Mouse (Mus musculus): Measurements from ENCODE around the gene Spaar. TPM values are rescaled to one million over a fixed set of nuclear protein-coding genes. Genes with fewer than 3 reads are reported as not detected.

The Spaar gene
- polyA plus RNA-seq, 1 experiment, result 0.02 TPM

DNA sequence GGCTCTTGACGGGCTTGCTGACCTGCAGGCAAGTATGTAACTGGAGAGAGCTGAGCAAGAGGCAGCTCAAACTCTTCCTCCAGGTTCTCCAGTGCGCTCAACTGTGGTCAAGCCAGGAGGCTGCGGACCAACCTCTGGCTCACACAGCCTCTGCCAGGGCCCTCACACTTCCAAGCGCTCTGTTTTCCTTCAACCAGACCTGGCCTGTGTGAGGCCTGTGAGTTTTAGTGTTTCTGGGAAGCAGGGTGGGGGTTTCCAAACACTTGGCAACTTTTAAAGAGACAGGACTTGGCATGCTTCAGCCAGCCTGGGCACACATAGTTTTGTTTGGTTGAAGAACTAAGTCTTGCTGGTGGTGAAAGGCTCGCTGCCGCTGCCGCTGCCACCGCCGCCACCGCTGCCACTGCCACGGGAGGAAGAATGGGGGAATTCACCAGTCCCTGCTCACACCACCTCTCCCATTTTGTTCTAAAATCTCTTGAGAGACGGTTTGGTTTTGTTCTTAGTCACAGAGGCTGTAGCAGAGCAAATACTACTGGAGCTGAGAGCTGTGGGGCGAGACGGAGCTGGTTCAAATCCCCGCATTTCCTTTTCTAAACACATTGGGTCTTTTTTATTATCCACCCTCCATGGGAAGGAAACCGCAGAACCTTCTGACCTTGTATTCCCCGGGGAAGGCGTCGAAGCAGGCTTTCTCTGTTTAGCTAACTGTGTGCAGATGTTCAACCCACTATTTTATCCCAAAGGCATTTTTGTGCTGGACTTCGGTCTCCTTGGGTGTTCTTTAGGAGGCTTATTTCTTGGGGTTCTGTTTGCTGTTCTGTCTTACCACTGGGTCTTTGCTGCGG, 30.0 kb downstream of the Spaar start:
- no peak overlapping the region for H3ac ChIP-seq (ENCODE audit: control insufficient read depth, insufficient read length)
- no peaks in the 10 kb centered on the region for H3K27me3 ChIP-seq (ENCODE audit: control insufficient read depth, insufficient read depth, insufficient read length)
- H3K79me2 ChIP-seq (ENCODE audit: control insufficient read depth, insufficient read depth), result no peaks in the 10 kb centered on the region
- TF ChIP-seq E2F4 (IDR thresholded peaks at IDR 0.05; ENCODE audit: insufficient read depth) (no peak), CEBPB (IDR thresholded peaks at IDR 0.05; ENCODE audit: insufficient read depth, poor library complexity, severe bottlenecking) (no peak), TCF12 (IDR thresholded peaks at IDR 0.05; ENCODE audit: insufficient read depth, poor library complexity, severe bottlenecking) (no peak), SRF (IDR thresholded peaks at IDR 0.05; ENCODE audit: control insufficient read depth, insufficient read length, low read depth) (no peak), MYOG (IDR thresholded peaks at IDR 0.05; ENCODE audit: control insufficient read depth in 1 of 3, insufficient read depth in 1 of 3, insufficient read length in 2 of 3, low read depth in 2 of 3) (no peak), POLR2A (IDR thresholded peaks at IDR 0.05; ENCODE audit: insufficient read length, low read depth) (no peak), REST (IDR thresholded peaks at IDR 0.05; ENCODE audit: insufficient read depth, insufficient read length) (no peak), MYOD1 (IDR thresholded peaks at IDR 0.05; ENCODE audit: control insufficient read depth in 1 of 3, insufficient read length in 2 of 3, low read depth in 2 of 3) (no peak), TCF3 (IDR thresholded peaks at IDR 0.05; ENCODE audit: insufficient read length, low read depth) (no peak), USF1 (IDR thresholded peaks at IDR 0.05; ENCODE audit: low read depth) (no peak), POLR2AphosphoS2 (IDR thresholded peaks at IDR 0.05; ENCODE audit: insufficient read length, low read depth) (no peak), MAX (IDR thresholded peaks at IDR 0.05; ENCODE audit: low read depth) (no peak)
- no peak overlapping the region for H3K4me3 ChIP-seq
- no peaks in the 10 kb centered on the region for H3K36me3 ChIP-seq (ENCODE audit: control insufficient read depth, insufficient read depth)
- no peak overlapping the region for H3K4me2 ChIP-seq (ENCODE audit: low read depth)

DNA sequence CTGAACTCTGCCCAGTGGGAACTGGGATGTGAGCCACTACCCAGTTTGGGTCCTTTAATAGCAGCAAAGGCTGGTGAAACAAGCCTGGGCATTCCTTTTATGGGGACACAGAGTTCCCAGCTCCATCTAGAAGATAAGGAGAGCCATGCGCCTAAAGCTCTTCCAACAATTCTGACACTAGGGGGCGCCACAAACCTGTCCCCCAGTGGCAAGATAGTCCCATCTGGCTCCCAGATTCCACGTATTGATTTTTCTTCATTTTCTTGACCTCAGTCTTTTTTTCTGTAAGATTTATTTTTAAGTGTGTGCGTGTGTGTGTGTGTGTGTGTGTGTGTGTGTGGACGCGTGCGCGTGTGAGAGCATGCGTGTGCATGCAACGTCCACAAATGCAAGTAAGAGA, 30.6 kb downstream of the Spaar start:
- Histone ChIP-seq H3K4me3 (no peak overlapping the region), H3K79me2 (ENCODE audit: control insufficient read depth, insufficient read depth) (no peaks in the 10 kb centered on the region), H3K4me2 (ENCODE audit: low read depth) (no peak overlapping the region), H3K36me3 (ENCODE audit: control insufficient read depth, insufficient read depth) (no peaks in the 10 kb centered on the region), H3ac (ENCODE audit: control insufficient read depth, insufficient read length) (no peak overlapping the region), H3K27me3 (ENCODE audit: control insufficient read depth, insufficient read depth, insufficient read length) (no peaks in the 10 kb centered on the region)
- no peak for TF ChIP-seq E2F4 (IDR thresholded peaks at IDR 0.05; ENCODE audit: insufficient read depth)
- no peak for TF ChIP-seq POLR2A (IDR thresholded peaks at IDR 0.05; ENCODE audit: insufficient read length, low read depth)
- no peak for TF ChIP-seq TCF3 (IDR thresholded peaks at IDR 0.05; ENCODE audit: insufficient read length, low read depth)
- no peak for TF ChIP-seq POLR2AphosphoS2 (IDR thresholded peaks at IDR 0.05; ENCODE audit: insufficient read length, low read depth)
- TF ChIP-seq REST (IDR thresholded peaks at IDR 0.05; ENCODE audit: insufficient read depth, insufficient read length), result no peak
- TF ChIP-seq CEBPB (IDR thresholded peaks at IDR 0.05; ENCODE audit: insufficient read depth, poor library complexity, severe bottlenecking), result no peak
- TF ChIP-seq USF1 (IDR thresholded peaks at IDR 0.05; ENCODE audit: low read depth), result no peak
- TF ChIP-seq MYOD1 (IDR thresholded peaks at IDR 0.05; ENCODE audit: control insufficient read depth in 1 of 3, insufficient read length in 2 of 3, low read depth in 2 of 3), result no peak
- no peak for TF ChIP-seq TCF12 (IDR thresholded peaks at IDR 0.05; ENCODE audit: insufficient read depth, poor library complexity, severe bottlenecking)
- no peak for TF ChIP-seq MAX (IDR thresholded peaks at IDR 0.05; ENCODE audit: low read depth)
- no peak for TF ChIP-seq MYOG (IDR thresholded peaks at IDR 0.05; ENCODE audit: control insufficient read depth in 1 of 3, insufficient read depth in 1 of 3, insufficient read length in 2 of 3, low read depth in 2 of 3)
- TF ChIP-seq SRF (IDR thresholded peaks at IDR 0.05; ENCODE audit: control insufficient read depth, insufficient read length, low read depth), result no peak

DNA sequence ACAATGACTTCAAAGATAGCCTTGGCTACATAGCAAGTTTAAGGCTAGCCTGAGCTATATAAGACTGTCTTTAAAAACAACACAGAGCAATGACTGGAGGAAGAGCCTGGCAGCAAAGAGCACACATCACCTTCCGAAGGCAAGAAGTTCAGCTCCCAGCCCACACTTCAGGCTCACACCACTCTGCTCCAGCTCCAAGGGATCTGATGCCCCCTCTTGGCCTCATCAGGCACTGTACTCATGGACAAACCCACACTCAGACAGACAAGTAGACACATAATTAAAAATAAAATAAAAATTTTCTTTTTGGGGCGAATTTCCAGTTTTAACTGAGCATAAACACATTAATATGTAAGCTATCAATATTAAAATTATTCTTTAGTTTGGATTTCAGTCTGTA, 31.5 kb downstream of the Spaar start:
- no peak for TF ChIP-seq USF1 (IDR thresholded peaks at IDR 0.05; ENCODE audit: low read depth)
- TF ChIP-seq MAX (IDR thresholded peaks at IDR 0.05; ENCODE audit: low read depth), result no peak
- TF ChIP-seq TCF12 (IDR thresholded peaks at IDR 0.05; ENCODE audit: insufficient read depth, poor library complexity, severe bottlenecking), result no peak
- TF ChIP-seq E2F4 (IDR thresholded peaks at IDR 0.05; ENCODE audit: insufficient read depth), result no peak
- no peak for TF ChIP-seq MYOG (IDR thresholded peaks at IDR 0.05; ENCODE audit: control insufficient read depth in 1 of 3, insufficient read depth in 1 of 3, insufficient read length in 2 of 3, low read depth in 2 of 3)
- TF ChIP-seq MYOD1 (IDR thresholded peaks at IDR 0.05; ENCODE audit: control insufficient read depth in 1 of 3, insufficient read length in 2 of 3, low read depth in 2 of 3), result no peak
- TF ChIP-seq POLR2AphosphoS2 (IDR thresholded peaks at IDR 0.05; ENCODE audit: insufficient read length, low read depth), result no peak
- TF ChIP-seq POLR2A (IDR thresholded peaks at IDR 0.05; ENCODE audit: insufficient read length, low read depth), result no peak
- no peak for TF ChIP-seq CEBPB (IDR thresholded peaks at IDR 0.05; ENCODE audit: insufficient read depth, poor library complexity, severe bottlenecking)
- no peak for TF ChIP-seq TCF3 (IDR thresholded peaks at IDR 0.05; ENCODE audit: insufficient read length, low read depth)
- no peak for TF ChIP-seq SRF (IDR thresholded peaks at IDR 0.05; ENCODE audit: control insufficient read depth, insufficient read length, low read depth)
- TF ChIP-seq REST (IDR thresholded peaks at IDR 0.05; ENCODE audit: insufficient read depth, insufficient read length), result no peak
- Histone ChIP-seq H3K4me2 (ENCODE audit: low read depth) (no peak overlapping the region), H3K4me3 (no peak overlapping the region), H3K27me3 (ENCODE audit: control insufficient read depth, insufficient read depth, insufficient read length) (no peaks in the 10 kb centered on the region), H3K79me2 (ENCODE audit: control insufficient read depth, insufficient read depth) (no peaks in the 10 kb centered on the region), H3K36me3 (ENCODE audit: control insufficient read depth, insufficient read depth) (no peaks in the 10 kb centered on the region), H3ac (ENCODE audit: control insufficient read depth, insufficient read length) (no peak overlapping the region)

DNA sequence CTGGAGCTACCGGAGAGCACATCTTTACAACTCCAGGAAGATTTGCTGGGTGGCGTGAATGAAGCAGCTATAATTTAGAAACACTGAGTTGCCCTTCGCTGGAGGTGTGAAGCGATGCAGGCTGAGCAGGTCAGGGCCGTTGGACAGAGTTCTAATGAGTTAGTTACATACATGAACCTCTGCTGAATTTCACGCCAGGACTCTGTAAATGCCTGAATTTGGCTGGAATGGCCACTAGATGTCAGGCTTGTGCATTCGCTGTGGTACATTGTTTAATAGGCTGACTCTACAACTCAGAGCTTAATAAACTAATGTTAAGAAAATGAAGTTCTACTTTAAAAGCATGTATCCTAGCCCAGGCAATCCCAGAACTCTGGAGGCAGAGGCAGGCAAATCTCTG, 33.6 kb downstream of the Spaar start:
- Histone ChIP-seq H3K4me3 (no peak overlapping the region), H3K36me3 (ENCODE audit: control insufficient read depth, insufficient read depth) (no peaks in the 10 kb centered on the region), H3K4me2 (ENCODE audit: low read depth) (no peak overlapping the region), H3K79me2 (ENCODE audit: control insufficient read depth, insufficient read depth) (no peaks in the 10 kb centered on the region), H3ac (ENCODE audit: control insufficient read depth, insufficient read length) (no peak overlapping the region), H3K27me3 (ENCODE audit: control insufficient read depth, insufficient read depth, insufficient read length) (peaks cover 4% of the 10 kb centered on the region)
- no peak for TF ChIP-seq USF1 (IDR thresholded peaks at IDR 0.05; ENCODE audit: low read depth)
- no peak for TF ChIP-seq TCF3 (IDR thresholded peaks at IDR 0.05; ENCODE audit: insufficient read length, low read depth)
- no peak for TF ChIP-seq POLR2AphosphoS2 (IDR thresholded peaks at IDR 0.05; ENCODE audit: insufficient read length, low read depth)
- TF ChIP-seq MAX (IDR thresholded peaks at IDR 0.05; ENCODE audit: low read depth), result no peak
- no peak for TF ChIP-seq CEBPB (IDR thresholded peaks at IDR 0.05; ENCODE audit: insufficient read depth, poor library complexity, severe bottlenecking)
- no peak for TF ChIP-seq POLR2A (IDR thresholded peaks at IDR 0.05; ENCODE audit: insufficient read length, low read depth)
- TF ChIP-seq TCF12 (IDR thresholded peaks at IDR 0.05; ENCODE audit: insufficient read depth, poor library complexity, severe bottlenecking), result no peak
- TF ChIP-seq MYOD1 (IDR thresholded peaks at IDR 0.05; ENCODE audit: control insufficient read depth in 1 of 3, insufficient read length in 2 of 3, low read depth in 2 of 3), result no peak
- TF ChIP-seq E2F4 (IDR thresholded peaks at IDR 0.05; ENCODE audit: insufficient read depth), result no peak
- TF ChIP-seq REST (IDR thresholded peaks at IDR 0.05; ENCODE audit: insufficient read depth, insufficient read length), result no peak
- no peak for TF ChIP-seq SRF (IDR thresholded peaks at IDR 0.05; ENCODE audit: control insufficient read depth, insufficient read length, low read depth)
- TF ChIP-seq MYOG (IDR thresholded peaks at IDR 0.05; ENCODE audit: control insufficient read depth in 1 of 3, insufficient read depth in 1 of 3, insufficient read length in 2 of 3, low read depth in 2 of 3), result no peak

Measured in myocyte (in vitro differentiated cells).